Mouse (Mus musculus) olfactory bulb, adult 2 months (tissue): Measurements from ENCODE around the gene Sirt2. TPM values are rescaled to one million over a fixed set of nuclear protein-coding genes. Genes with fewer than 3 reads are reported as not detected.

Source experiments
- H3K27ac ChIP-seq: fragments of 200-500 bp; 2 replicates; pipeline ENCODE4 v1.5.1; 2012; ENCODE audit warnings: low read depth, low read length; ENCODE audit not compliant: insufficient read depth
- H3K4me1 ChIP-seq: fragments of 200-500 bp; 2 replicates; pipeline ENCODE4 v1.6.1; 2012; ENCODE audit warnings: low read length; ENCODE audit not compliant: control insufficient read depth, insufficient read depth
- H3K4me3 ChIP-seq: fragments of 200-500 bp; 2 replicates; pipeline ENCODE4 v1.5.1; 2012; ENCODE audit warnings: mild to moderate bottlenecking, low read depth, low read length, moderate library complexity; ENCODE audit not compliant: insufficient read depth
- CTCF ChIP-seq: fragments of 200-500 bp; IDR thresholded peaks from 2 replicates; pipeline ENCODE4 v1.5.1; 2012; ENCODE audit warnings: low read depth, mild to moderate bottlenecking, low read length, moderate library complexity; ENCODE audit not compliant: insufficient read depth
- POLR2A ChIP-seq: fragments of 200-500 bp; IDR thresholded peaks from 2 replicates; pipeline ENCODE4 v1.6.1; 2012; ENCODE audit warnings: mild to moderate bottlenecking, low read depth, low read length, moderate library complexity; ENCODE audit not compliant: insufficient read depth
- WGBS: fragments of 180-500 bp; shearing (Covaris S2); methylation state at CpG from one replicate; pipeline ENCODE4 v1.1.7; 2018; 5-methylcytosine and 5-hydroxymethylcytosine counted together
- polyA plus RNA-seq: library from polyadenylated mRNA; stranded (reverse); fragments of >200 nt; gene quantifications from 2 replicates; pipeline ENCODE4 v1.2.4, GENCODE M21; 2012; ENCODE audit warnings: low replicate concordance; ENCODE audit not compliant: missing spikeins, insufficient read depth, insufficient read length

Sirt2 gene
- polyA plus RNA-seq, 1 experiment: not detected

GRCm38 (mm10) chr7:28827338-28827737, 60.8 kb downstream of the Sirt2 start:
- 35% methylated on average over 3 of the region's 3 CpGs for WGBS
- H3K4me1 ChIP-seq: peaks cover 21% of the 10 kb centered on the region
- H3K4me3 ChIP-seq: no peak overlapping the region
- TF ChIP-seq POLR2A (no peak), CTCF (no peak)
- no peak overlapping the region for H3K27ac ChIP-seq

GRCm38 (mm10) chr7:28829821-28830220, 63.3 kb downstream of the Sirt2 start:
- TF ChIP-seq POLR2A: no peak
- TF ChIP-seq CTCF: no peak
- H3K4me1 ChIP-seq: peaks cover 19% of the 10 kb centered on the region
- H3K4me3 ChIP-seq: no peak overlapping the region
- no peak overlapping the region for H3K27ac ChIP-seq
- 85% methylated on average over 8 of the region's 8 CpGs for WGBS

GRCm38 (mm10) chr7:28830981-28831380, 64.4 kb downstream of the Sirt2 start:
- H3K27ac ChIP-seq: no peak overlapping the region
- no peak for TF ChIP-seq POLR2A
- TF ChIP-seq CTCF: no peak
- no peak overlapping the region for H3K4me3 ChIP-seq
- 86% methylated on average over 5 of the region's 5 CpGs for WGBS
- H3K4me1 ChIP-seq: peaks cover 13% of the 10 kb centered on the region

GRCm38 (mm10) chr7:28831411-28832125, 65.0 kb downstream of the Sirt2 start:
- WGBS: 96% methylated on average over 17 of the region's 17 CpGs
- H3K27ac ChIP-seq: no peak overlapping the region
- H3K4me3 ChIP-seq: no peak overlapping the region
- TF ChIP-seq CTCF (no peak), POLR2A (no peak)
- H3K4me1 ChIP-seq: peaks cover 8% of the 10 kb centered on the region

GRCm38 (mm10) chr7:28832137-28832536, 65.6 kb downstream of the Sirt2 start:
- 76% methylated on average over 6 of the region's 6 CpGs for WGBS
- Histone ChIP-seq H3K4me1 (peaks cover 8% of the 10 kb centered on the region), H3K4me3 (no peak overlapping the region), H3K27ac (no peak overlapping the region)
- TF ChIP-seq POLR2A: no peak
- TF ChIP-seq CTCF: no peak

GRCm38 (mm10) chr7:28833723-28834347, 67.3 kb downstream of the Sirt2 start, which contains the start of gene Lgals4:
Lgals4 (plus strand) TSS chr7:28833854.
- no peak for TF ChIP-seq POLR2A
- no peak for TF ChIP-seq CTCF
- H3K4me1 ChIP-seq: peaks cover 8% of the 10 kb centered on the region
- no peak within 1 kb of the TSS for H3K27ac ChIP-seq
- no peak within 1 kb of the TSS for H3K4me3 ChIP-seq
- 82% methylated on average over 6 of the region's 6 CpGs for WGBS

- WGBS: 88% methylated on average over 5 of the region's 5 CpGs
These were observed 70.4 kb downstream of the Sirt2 start for GRCm38 (mm10) chr7:28836936-28837335.

More at GRCm38 (mm10) chr7:28836936-28837335, 70.4 kb downstream of the Sirt2 start:
- Histone ChIP-seq H3K4me3 (no peak overlapping the region), H3K4me1 (peaks cover 4% of the 10 kb centered on the region), H3K27ac (no peak overlapping the region)
- TF ChIP-seq POLR2A (no peak), CTCF (no peak)

Other genes starting within 250 kb of the Sirt2 start
- not detected in 2 replicates for gene Ifnl3, start 243.9 kb upstream of the Sirt2 start, polyA plus RNA-seq
- gene Sycn, start 225.8 kb upstream of the Sirt2 start, polyA plus RNA-seq: not detected in 2 replicates
- not detected in 2 replicates for gene Nccrp1, start 219.5 kb upstream of the Sirt2 start, polyA plus RNA-seq
- gene Samd4b, start 168.6 kb upstream of the Sirt2 start, polyA plus RNA-seq: not detected in 2 replicates
- not detected in 2 replicates for gene Pak4, start 168.6 kb upstream of the Sirt2 start, polyA plus RNA-seq
- not detected in 2 replicates for gene Acp7, start 135.4 kb upstream of the Sirt2 start, polyA plus RNA-seq
- gene Fbxo27, start 73.9 kb upstream of the Sirt2 start, polyA plus RNA-seq: not detected in 2 replicates
- not detected in 2 replicates for gene Fbxo17, start 49.9 kb upstream of the Sirt2 start, polyA plus RNA-seq
- gene Mrps12, start 24.9 kb upstream of the Sirt2 start, polyA plus RNA-seq: not detected in 2 replicates
- not detected in 2 replicates for gene Sars2, start 24.7 kb upstream of the Sirt2 start, polyA plus RNA-seq
- not detected in 2 replicates for gene Ccer2, start 10.6 kb upstream of the Sirt2 start, polyA plus RNA-seq
- not detected in 2 replicates for gene Nfkbib, start 777 bp downstream of the Sirt2 start, polyA plus RNA-seq
- not detected in 2 replicates for gene Rinl, start 22.2 kb downstream of the Sirt2 start, polyA plus RNA-seq
- 179 and 465 TPM in 2 replicates for gene Hnrnpl, start 41.8 kb downstream of the Sirt2 start, polyA plus RNA-seq
- not detected in 2 replicates for gene Ech1, start 58.5 kb downstream of the Sirt2 start, polyA plus RNA-seq
- gene Lgals4, start 67.1 kb downstream of the Sirt2 start, polyA plus RNA-seq: not detected in 2 replicates
- gene Lgals7, start 97.1 kb downstream of the Sirt2 start, polyA plus RNA-seq: not detected in 2 replicates
- not detected in 2 replicates for gene Capn12, start 114.7 kb downstream of the Sirt2 start, polyA plus RNA-seq
- gene Actn4, start 195.6 kb downstream of the Sirt2 start, polyA plus RNA-seq: 498 TPM in 1 of 2 replicates, not detected in the other
- not detected in 2 replicates for gene Eif3k, start 215.1 kb downstream of the Sirt2 start, polyA plus RNA-seq
- not detected in 2 replicates for gene Map4k1, start 215.3 kb downstream of the Sirt2 start, polyA plus RNA-seq